Mouse (Mus musculus) liver, embryonic 14.5 days (tissue): ENCODE measurements around the gene Olfr967.

Experiments used
- CTCF ChIP-seq: IDR thresholded peaks from 2 replicates; pipeline ENCODE4 v1.5.1; 2016; ENCODE audit warnings: antibody characterized with exemption, low read depth, control low read depth
- EP300 ChIP-seq: IDR thresholded peaks from 2 replicates; pipeline ENCODE4 v1.6.1; 2016; ENCODE audit warnings: antibody characterized with exemption, low read depth

- TF ChIP-seq CTCF (no peak), EP300 (no peak)
Measured at GRCm38 (mm10) chr9:39707017-39707416, 39.0 kb upstream of the Olfr967 start, which contains the start of gene Olfr149.
